ENCODE assay signal across 7 mouse cellular contexts in genomic region chr13:95221882-95222568, GRCm38 (mm10). TPM values are rescaled to one million over a fixed set of nuclear protein-coding genes. Genes with fewer than 3 reads are reported as not detected.
A peak's percentile ranks its signal among the peaks of the same experiment; 100 is the strongest.
DNase-seq lines count a peak whose midpoint lies in the region; ATAC-seq lines count a peak whose summit lies in the region.

No protein-coding gene starts in this region.

- H3K4me3 ChIP-seq in lung, embryonic 15.5 days: peak overlapping the region; percentile 75
- peak overlapping the region; percentile 84 for H3K4me3 ChIP-seq in forebrain, embryonic 10.5 days
- peak overlapping the region; percentile 53 for H3K4me3 ChIP-seq in midbrain, embryonic 15.5 days

- H3K4me2 ChIP-seq in lung, embryonic 15.5 days: peak overlapping the region; percentile 98
- H3K4me2 ChIP-seq in midbrain, embryonic 15.5 days: peak overlapping the region; percentile 97

- 4% methylated on average over 24 of the region's 24 CpGs for WGBS in lung, embryonic 15.5 days
- 1% methylated on average over 24 of the region's 24 CpGs for WGBS in forebrain, embryonic 10.5 days
- WGBS in midbrain, embryonic 15.5 days: 3% methylated on average over 24 of the region's 24 CpGs

- H3K27me3 ChIP-seq in lung, embryonic 15.5 days: peaks cover 25% of the 10 kb centered on the region
- peaks cover 52% of the 10 kb centered on the region for H3K27me3 ChIP-seq in forebrain, embryonic 10.5 days (ENCODE audit: poor library complexity, severe bottlenecking)
- no peaks in the 10 kb centered on the region for H3K27me3 ChIP-seq in midbrain, embryonic 15.5 days (replicated peaks)

- 0 out of 2 replicates have a peak, but pooled peaks have one; percentile 7 for ATAC-seq in lung, embryonic 15.5 days (ENCODE audit: borderline replicate concordance, extremely low read depth, low FRiP score, low TSS enrichment)
- peak; percentile 69 for ATAC-seq in midbrain, embryonic 15.5 days (replicated peaks)

- H3K4me1 ChIP-seq in lung, embryonic 15.5 days: 0 out of 2 replicates have a peak, but pooled peaks cover 10% of the 10 kb centered on the region
- peaks cover 16% of the 10 kb centered on the region for H3K4me1 ChIP-seq in forebrain, embryonic 10.5 days
- H3K4me1 ChIP-seq in midbrain, embryonic 15.5 days: peaks cover 11% of the 10 kb centered on the region; the same call in 1 of the 2 replicates

- peak overlapping the region; percentile 54 for H3K9ac ChIP-seq in lung, embryonic 15.5 days
- peak overlapping the region; percentile 48 for H3K9ac ChIP-seq in midbrain, embryonic 15.5 days

- H3K36me3 ChIP-seq in lung, embryonic 15.5 days: no peaks in the 10 kb centered on the region
- no peaks in the 10 kb centered on the region for H3K36me3 ChIP-seq in forebrain, embryonic 10.5 days (replicated peaks)
- H3K36me3 ChIP-seq in midbrain, embryonic 15.5 days (replicated peaks): no peaks in the 10 kb centered on the region

- H3K9me3 ChIP-seq in lung, embryonic 15.5 days: no peaks in the 10 kb centered on the region
- H3K9me3 ChIP-seq in forebrain, embryonic 10.5 days: no peaks in the 10 kb centered on the region
- H3K9me3 ChIP-seq in midbrain, embryonic 15.5 days: no peaks in the 10 kb centered on the region

- no peak for DNase-seq in lung, postnatal 25 days (ENCODE audit: low spot score)
- peak; percentile 24 for DNase-seq in forebrain, embryonic 10.5 days (ENCODE audit: extremely low spot score, low spot score)
- peak; percentile 34 for DNase-seq in layer of hippocampus, adult 9-11 months
- no peak for DNase-seq in thymus, postnatal 25 days
- no peak for DNase-seq in thymus, postnatal 4 days

- 0 out of 2 replicates have a peak overlapping the region, but pooled peaks have one; percentile 67 for H3K27ac ChIP-seq in lung, embryonic 15.5 days
- peak overlapping the region; percentile 83 for H3K27ac ChIP-seq in forebrain, embryonic 10.5 days
- H3K27ac ChIP-seq in midbrain, embryonic 15.5 days: peak overlapping the region; percentile 20; the same call in 1 of the 2 replicates

RNA-seq across cellular contexts. Expression of gene Pde8b, which starts 28.1 kb away (rescaled TPM):
- 5.9 and 6.6 TPM in 2 replicates for polyA plus RNA-seq in lung, embryonic 15.5 days (2015; fragmentation: Nextera tagmentation; extraction: Ambion mirVana)
- 1.4 and 1.5 TPM in 2 replicates for polyA plus RNA-seq in forebrain, embryonic 10.5 days (2016; fragmentation: Nextera tagmentation; extraction: Ambion mirVana)
- 6.9 and 7.0 TPM in 2 replicates for polyA plus RNA-seq in midbrain, embryonic 15.5 days (2015; fragmentation: Nextera tagmentation; extraction: Ambion mirVana)

Comparison
In these comparisons a context has a peak if more than half of its experiments do, and no peak if none do; other contexts are left out.
1. H3K27ac ChIP-seq: peak in every context shown above with its lines; median percentile 83 in forebrain, embryonic 10.5 days; 67 in lung, embryonic 15.5 days; 20 in midbrain, embryonic 15.5 days.
2. DNase-seq: peak in forebrain, embryonic 10.5 days (single experiment) and layer of hippocampus, adult 9-11 months (single experiment); none in lung, postnatal 25 days (single experiment), thymus, postnatal 25 days (single experiment) and thymus, postnatal 4 days (single experiment).
3. Peak in every context shown above with its lines, with median percentiles within 50 percentile points of each other: H3K4me3 ChIP-seq.